Mouse (Mus musculus) skeletal muscle tissue, adult 2 months (tissue): ENCODE data around the gene Foxred1.
A peak's percentile ranks its signal among the peaks of the same experiment; 100 is the strongest.

Experiments used
- DNase-seq: peaks from one replicate; pipeline ENCODE4 v3.0.0-alpha.2; 2012; ENCODE audit warnings: low read depth, low spot score

Foxred1 gene

DNA sequence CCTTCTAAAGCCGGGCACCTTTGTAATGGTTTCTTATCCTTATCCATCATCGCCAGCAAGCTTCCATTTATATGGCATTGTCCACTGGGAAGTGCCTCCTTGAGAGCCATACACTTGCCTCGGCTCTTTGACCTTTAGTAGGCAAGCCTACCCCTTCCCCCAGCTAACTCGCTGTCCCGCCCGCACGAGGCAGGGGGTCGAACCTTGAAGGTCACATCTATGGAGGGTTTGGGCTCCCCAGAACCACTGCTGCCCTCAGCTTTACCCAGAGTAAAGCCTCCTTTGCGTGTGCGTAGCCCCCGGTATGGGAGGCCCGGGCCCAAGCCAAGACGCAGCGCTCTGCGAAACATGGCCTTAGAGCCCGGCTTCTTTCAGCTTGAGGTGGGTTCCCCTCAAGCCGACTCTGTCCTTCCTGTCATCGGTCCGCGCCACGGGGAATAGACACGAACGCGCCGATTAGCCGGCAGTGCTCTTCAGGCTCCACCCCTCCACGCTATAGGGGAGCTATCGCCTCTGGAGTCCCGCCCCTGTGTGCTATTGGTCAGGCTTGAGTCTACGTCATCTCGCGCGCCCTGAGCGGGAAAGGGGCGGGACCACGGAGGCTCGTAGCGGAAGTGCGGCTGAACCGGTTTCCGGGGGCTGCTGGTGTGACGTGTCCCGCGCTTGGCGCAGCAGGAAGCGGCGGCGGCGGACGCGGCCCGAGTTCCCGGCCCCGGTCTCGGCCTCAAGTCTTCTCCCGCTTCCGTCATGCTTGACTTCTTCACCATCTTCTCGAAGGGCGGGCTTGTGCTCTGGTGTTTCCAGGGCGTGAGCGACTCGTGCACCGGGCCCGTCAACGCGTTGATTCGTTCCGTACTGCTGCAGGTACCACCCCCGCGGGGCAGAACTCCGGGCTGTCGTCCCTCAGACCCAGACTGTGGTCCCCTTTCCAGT, at the start of gene Foxred1:
Gene Foxred1 (minus strand): TSS at position 514 of the 933 bp plus-strand sequence.
- DNase-seq: peak; percentile 99

DNA sequence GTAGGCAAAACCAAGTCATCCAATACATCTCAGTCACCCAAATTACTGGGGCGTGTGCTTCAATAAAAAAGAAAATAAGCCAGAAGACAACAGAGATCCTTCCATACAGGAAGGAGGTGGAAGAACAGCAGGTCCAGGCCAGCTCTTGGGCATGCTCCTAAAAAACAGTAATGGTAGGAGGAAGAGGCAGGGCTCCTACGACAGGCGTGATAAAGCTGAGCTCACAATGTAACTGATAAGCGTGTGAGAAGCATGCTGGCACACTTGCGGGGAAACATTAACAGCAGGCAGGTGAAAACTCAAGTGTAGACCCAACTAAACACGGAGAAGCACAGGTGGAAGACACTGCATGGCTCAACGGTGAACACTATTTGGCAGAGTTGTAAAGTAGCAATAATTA, 46.5 kb upstream of the Foxred1 start:
- no peak for DNase-seq

DNA sequence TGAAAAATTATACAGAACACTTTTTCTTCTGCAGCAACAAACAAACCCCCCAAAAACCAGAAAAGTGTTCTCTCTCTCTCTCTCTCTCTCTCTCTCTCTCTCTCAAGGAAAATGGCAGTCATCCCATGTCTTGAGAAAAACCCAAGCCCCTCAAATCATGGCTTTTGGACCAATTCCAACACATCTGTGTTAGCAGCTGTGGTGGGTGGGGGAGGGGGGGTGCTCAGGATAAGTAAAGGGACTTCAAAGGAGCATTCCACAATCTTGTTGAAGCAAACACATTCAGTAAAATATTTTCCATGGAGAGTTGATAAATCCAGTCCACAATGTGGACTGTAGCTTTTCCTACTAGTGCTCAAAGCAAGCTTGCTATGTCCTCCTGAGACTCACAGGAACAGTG, 38.6 kb upstream of the Foxred1 start:
- no peak for DNase-seq

DNA sequence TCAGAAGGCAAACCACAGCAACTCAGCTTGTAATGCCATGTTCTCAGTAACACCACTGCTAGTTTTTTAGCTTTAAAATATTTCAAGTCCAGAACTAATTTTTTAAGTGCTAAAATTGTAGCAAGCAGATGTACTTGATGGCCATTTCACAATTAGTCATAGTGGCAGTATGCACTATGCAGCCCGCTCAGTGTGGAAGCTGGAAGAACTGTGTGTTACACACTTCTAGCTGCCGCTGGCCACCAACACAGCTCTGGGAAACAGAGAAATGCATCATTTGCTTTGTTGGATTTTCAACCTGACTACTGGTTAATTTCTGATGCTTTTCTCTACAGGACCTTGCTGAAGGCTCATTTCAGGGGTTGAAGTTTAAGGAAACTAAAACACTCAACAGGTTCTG, 36.5 kb upstream of the Foxred1 start:
- DNase-seq: no peak

DNA sequence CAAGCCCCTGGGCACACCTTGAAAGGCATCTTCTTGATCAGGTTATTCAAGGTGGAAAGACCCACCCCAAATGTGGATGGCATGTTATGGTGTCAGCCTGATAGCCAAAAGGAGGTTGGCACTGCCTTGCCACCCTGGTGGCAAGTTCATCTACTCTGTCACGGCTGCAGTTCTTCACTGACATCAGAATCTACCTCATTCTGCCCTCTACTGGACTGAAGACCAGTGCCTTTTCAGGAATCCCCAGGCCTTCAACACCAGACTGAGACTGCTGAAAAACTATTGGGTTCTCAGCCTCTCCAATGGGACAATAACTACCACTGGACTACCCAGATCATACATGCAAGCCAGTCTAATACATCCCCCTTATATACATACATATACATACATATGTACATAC, 28.9 kb upstream of the Foxred1 start:
- no peak for DNase-seq

DNA sequence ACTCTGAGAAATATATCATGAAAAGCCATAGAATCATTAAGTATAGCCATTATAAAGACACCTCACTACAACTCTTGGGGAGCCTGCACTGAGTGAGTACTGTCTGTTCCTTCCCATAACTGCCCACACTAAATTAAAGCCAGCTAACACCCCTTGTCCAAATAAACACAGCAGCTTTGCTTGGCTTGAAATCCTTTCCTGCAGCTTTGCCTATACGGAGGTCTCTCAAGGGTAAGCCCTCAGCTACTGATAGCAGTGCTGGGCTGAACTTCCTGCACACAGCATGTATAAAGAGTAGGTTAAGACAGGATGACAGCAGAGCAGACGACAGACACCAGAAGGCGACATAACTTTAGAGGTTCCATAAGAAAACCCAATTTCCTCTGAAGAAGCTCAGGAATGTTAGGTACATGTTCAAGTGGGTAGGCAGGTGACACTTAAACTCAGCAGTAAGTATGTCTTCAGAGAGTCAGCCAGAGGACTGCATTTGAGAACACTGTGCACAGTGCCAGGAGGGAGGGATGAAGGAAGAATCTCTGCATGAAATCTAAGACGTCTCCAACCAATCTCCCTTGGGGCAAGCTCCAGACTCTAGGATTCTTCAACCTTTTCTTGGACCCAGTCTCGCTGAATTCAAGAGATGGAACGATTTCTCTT, 28.2 kb upstream of the Foxred1 start:
- DNase-seq: peak; percentile 43

DNA sequence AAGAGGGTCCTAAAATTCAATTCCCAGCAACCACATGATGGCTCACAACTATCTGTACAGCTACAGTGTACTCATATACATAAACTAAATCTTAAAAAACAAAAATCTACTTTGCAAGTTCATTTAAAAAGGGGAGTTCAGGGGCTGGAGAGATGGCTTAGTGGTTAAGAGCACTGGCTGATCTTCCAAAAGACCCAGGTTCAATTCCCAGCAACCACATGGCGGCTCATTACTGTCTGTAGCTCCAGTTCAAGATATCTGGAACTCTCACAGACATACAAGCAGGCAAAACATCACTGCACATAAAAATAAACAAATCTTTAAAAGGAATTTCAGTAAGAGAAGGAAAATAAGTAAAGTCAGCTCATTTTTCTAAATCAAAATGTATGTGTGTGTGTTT, 27.5 kb upstream of the Foxred1 start:
- DNase-seq: no peak

DNA sequence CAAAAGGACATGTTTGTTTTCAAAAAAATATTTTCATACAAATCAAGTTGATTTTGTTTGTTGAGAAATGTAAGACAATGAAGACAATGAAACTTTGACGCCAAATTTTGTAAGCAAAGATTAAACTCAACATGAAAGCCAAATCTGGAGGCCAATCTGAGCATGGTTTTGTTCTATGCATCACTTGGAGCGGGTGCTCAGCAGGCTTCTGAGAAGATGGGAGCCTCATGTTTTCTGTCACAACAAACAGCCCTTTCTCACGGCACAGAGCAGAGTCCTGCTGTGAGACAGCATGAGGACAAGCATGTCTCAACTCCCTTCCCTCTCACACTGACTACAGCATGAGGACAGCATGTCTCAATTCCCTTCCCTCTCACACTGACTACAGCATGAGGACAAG, 25.1 kb upstream of the Foxred1 start:
- DNase-seq: no peak

DNA sequence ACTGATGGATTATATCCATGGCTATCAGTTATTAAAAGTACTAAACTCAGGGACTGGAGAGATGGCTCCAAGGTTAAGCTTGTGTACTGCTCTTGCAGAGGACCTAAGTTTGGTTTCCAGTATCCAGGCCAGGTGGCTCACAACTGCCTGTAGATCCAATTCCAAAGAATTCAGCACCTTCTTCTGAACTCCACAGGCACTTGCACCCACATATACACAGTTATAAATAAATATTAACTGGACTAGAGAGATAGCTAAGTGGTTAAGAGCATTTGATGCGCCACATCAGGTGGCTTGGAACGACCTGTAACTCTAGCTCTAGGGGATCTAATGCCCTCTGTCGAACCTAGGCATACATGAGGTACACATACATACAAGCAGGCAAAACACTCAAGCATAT, 17.8 kb upstream of the Foxred1 start:
- peak; percentile 74 for DNase-seq

DNA sequence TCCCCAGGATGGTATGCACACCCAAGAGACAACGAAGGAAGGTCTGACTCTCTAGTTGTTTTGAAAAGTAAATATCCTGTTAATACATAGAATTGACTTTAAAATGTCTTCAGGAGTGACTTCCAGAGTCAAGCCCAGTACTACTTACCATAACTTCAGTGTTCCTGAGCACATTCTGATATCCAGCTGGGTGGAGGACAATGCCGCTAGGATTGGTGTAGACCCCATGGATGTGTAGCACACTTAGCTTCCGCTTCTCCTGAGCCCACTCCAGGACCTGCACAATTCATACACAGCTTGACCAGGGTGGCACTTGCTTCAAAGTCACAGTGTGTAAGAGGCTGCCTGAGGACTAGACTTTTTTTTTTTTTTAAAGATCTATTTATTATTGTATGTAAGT, 12.6 kb upstream of the Foxred1 start:
- DNase-seq: no peak

DNA sequence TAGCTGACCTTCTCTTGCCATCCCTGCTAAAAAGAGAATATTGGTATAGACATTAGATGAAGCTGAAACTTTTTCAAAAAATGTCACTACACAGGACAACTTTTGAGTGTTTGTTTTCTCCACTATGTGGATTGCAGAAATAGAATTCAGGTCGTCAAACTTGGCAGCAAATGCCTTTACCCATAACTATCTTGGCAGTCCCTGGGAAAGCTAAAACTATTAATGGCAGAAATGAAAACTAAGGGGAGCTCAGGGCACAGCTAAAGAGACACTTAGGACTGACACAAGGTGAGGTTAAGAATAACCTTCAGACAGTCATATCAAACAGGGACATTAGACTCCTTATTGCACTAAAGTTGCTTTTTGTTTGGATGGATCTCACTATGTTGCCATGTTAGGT, 7.1 kb upstream of the Foxred1 start:
- DNase-seq: peak; percentile 70

DNA sequence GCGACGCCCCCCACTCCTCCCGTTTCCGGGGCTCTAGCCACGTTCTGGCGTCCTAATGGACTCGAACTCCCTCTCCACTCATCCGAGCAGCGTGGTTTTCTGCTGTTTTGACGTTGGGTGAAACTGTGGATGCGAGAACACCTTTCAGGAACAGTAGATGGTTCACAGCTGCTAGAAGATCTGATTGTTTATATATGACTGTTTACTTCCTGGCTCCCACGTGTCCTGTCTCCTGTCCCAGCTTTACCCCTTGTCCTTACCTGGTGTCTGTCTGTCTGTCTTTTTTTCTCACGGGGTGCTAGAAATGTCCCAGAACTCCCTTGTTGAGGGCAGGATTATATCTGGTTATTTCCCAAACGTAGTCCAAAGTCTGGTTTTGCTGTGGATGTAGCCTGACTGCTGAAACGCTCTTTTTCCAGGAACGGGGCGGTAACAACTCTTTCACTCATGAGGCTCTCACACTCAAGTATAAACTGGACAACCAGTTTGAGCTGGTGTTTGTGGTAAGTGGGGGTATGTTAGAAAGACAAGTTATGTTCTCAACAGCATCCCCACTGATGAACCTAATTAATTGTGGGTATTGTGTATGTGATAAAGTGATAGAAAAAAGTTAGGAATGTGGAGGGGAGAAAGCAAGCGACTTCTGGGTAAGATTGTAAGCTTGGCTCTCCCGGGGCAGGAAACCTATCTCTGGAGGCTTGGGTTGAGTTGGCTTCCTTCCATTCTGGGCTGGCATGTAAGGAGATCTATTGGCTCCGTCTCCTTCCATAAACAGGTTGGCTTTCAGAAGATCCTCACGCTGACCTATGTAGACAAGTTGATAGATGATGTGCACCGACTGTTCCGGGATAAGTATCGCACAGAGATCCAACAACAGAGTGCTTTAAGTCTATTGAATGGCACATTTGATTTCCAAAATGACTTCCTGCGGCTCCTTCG, 987 bp upstream of the Foxred1 start:
- peak; percentile 91 for DNase-seq

DNA sequence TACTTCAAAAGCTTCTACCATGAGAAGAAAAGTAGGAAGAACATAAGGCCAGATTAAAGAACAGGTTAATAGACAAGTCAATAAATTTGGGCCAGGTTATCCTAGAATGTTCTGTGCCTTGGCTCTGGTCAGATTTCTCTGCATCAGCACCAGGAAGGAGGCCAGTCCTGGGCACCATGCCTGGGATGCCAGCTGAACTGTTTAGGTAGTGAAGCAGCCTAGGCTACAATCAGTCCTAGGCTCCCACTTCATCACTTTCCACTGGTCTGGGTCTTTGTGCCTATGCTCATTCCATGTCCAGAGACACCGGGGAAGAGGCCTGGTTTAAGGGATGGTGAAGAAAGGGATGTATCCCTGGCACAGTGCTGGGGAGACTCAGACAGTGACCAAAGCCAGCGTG, 6.4 kb downstream of the Foxred1 start:
- peak; percentile 78 for DNase-seq

DNA sequence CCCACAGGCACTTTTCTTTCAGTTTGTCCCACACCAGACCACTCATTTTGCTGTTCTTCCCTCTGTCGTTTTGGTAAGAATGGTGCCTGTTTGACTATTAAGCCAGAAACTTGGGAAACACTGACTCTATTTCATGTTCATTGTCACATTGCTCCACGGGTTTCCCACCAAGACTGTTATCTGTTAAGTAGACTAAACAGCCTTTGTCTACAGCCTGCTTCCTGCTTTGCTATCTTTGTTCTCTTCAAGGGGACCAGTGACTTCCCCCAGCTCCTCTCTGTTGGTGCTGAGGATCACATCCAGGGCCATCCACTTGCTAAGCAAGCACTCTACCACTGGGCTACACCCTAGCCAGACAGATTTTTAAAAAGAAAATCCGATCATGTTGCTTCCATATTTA, 7.3 kb downstream of the Foxred1 start:
- no peak for DNase-seq

DNA sequence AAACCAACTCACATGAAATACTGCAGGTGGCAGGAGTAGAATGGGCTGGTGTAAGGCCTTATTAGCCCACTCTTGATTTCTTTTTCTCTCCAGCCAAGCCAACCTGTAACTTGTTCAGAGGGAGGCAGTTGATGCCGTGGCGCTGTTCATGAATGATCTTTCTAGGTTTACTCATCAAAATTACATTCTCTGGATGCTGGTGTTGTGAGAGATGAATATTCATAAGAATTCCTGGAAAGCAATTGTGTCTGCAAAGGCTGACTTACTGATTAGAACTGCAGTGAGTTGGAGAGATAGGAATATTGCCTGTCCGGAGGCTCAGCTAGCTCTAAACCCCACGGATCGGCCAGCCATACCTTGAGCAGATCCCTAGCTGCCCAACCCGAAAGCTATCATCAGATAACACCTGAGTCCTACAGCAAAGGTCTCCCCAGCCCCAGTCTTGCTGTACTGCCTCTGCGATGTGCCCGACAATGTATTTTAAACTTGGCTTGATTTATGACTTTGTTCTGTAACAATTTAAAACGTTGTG, 10.3 kb downstream of the Foxred1 start:
- no peak for DNase-seq

DNA sequence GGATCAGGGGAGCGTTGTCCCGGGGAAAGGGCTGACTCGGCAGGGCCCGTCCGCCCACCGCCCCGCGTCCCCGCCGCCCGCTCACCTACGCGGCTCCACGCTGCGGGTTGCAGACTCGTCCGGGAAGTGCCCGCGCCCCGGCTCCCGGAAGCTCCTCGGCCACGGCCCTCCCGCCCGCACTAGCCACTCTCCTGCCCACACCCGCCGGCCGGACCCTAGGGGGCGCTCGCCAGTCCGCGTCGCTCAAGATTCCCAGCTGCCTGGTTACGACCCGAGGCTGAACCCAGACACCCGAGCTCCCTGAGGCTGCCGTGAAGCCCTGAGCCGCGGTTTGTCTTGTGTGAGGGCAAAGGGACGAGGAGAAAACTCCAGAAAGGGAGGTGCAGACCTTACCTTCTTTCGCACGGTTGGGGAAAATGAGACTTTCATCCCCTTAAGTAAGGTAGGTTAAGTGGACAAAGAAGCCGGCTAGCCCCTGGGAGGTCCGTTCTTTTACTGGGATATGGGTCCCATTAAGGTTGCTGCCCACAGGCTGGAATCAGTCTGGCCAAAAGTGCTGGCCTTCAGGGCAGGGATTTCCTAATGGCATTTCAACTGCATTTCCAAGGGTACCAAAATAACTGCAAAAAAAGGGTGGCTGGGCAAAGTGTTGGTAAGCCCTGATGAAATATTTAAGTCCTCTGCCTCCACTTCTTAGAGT, 10.9 kb downstream of the Foxred1 start, which contains the start of the genes Srpr and Tirap:
Gene Srpr (plus strand): TSS at position 404 of the 700 bp plus-strand sequence.
Gene Tirap (minus strand): TSS at position 520 of the 700 bp plus-strand sequence.
- DNase-seq: peak; percentile 82

DNA sequence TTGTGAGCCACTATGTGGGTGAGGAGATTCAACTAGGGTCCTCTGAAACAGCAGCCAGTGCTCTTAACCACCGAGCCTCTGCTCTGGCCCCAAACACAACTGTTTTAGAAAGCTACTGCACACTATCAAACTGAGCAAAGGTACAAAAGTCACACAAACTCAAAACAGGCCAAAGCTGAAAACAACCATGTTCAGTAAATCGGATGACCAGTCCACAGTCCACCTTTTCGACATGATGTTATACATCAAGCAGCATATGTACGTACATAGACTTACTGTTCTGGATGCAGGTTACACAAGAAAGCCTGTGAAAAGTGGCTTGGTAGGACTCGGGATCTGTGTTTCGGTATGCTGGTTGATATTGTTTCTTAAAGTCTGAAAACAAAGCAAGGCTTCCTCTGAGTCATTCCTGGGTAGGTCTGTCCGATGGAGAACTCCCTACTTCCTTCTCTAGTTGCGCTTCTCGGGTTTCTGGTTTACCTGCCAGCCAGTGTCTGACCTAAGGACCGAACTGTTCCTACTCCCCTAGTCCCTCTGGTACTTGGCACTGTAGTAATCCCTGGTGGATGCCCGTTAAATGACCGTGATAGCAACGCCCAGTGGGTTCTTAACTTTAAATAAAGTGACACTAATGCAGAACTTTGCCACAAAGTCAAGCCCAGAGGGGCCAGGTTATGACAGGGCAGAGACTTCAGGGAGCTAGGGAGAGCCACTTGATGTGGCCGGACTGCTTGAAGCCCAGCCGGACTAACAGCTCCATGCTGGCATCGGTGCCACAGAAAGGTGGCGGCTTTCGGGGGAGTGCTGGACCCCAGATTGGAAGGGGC, 11.7 kb downstream of the Foxred1 start:
- DNase-seq: no peak

DNA sequence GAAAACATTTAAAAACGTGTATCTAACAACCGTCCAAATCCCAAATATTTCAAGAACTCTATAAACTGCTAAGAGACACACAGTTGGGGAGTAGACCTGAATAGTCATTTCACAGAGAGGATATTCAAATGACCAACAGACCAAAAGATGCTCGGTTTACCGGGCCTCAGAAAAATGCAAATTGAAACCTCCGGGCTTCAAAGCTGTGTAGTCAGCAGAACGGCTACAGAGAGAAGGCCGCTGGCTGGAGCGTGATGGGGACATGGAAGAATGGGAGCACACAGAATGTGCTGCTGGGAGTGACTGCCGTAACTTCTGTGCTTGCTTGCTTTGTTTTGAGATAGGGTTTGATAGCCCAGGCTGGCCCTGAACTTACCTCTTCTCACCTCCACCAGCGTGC, 12.5 kb downstream of the Foxred1 start:
- DNase-seq: no peak

DNA sequence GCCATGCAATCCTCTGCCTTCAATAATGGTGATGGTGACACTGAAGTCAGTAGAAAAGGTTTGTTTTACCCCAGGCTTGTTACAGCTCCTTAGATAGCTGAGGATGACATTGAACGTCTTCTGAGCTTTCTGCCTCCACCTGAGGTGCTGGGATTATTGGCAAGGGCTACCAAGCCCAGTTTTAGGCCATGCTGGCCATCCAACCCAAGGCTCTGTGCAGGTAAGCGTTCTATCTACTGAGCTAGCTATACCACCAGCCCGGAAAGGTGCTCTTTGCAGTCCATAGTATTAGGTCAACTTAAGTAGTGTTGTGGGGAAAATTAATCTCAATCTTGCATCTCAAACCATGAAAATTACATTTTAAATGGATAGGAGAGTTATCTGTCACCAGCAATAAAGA, 13.2 kb downstream of the Foxred1 start:
- no peak for DNase-seq

DNA sequence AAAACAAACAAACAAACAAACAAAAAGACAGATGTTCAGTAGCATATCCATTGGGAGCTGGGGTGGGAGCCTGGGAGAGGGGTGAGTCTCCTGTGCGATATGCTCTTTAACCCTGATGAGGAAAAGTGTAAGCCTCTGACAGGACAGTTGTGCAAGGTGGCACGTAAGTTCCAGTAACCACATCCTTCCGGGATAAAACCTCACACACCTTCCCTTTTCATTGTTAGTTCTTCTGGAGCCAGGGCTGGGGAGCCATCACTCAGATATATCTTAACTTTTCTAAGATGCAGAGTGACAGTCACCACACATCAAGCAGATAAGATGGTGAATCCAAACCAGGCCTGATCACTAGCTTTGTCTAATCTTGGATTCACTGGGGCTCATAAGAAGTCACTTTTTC, 16.8 kb downstream of the Foxred1 start:
- DNase-seq: no peak
